Mouse (Mus musculus) ES-Bruce4 (cell line): ENCODE results near the gene Tpi1.

ENCODE experiments used
- CTCF ChIP-seq: IDR thresholded peaks from one replicate; pipeline ENCODE4 v1.8.1; 2011; ENCODE audit warnings: low read depth, low read length
- POLR2A ChIP-seq: IDR thresholded peaks from one replicate; pipeline ENCODE4 v1.8.1; 2011; ENCODE audit warnings: low read length; ENCODE audit not compliant: insufficient read depth

- TF ChIP-seq CTCF (no peak), POLR2A (no peak)
Observed at GRCm38 (mm10) chr6:124789519-124789918, 24.6 kb downstream of the Tpi1 start.
